21 mouse cellular contexts compared by ENCODE assay signal in genomic region chr13:29502481-29503146, GRCm38 (mm10).
A peak's percentile ranks its signal among the peaks of the same experiment; 100 is the strongest.
DNase-seq lines count a peak whose midpoint lies in the region; ATAC-seq and TF ChIP-seq lines count a peak whose summit lies in the region.
"Had no signal": no experiment of that assay in that cellular context is flagged by ENCODE, and none has a peak within 500 bp of the region (broad histone marks: within the 10 kb centered on the region; RNA-seq: fewer than 3 reads in every experiment).

No protein-coding gene starts in this region.

- no peak overlapping the region for H3K4me2 ChIP-seq in intestine, postnatal 0 days (replicated peaks; ENCODE audit: low read depth)
- H3K4me2 ChIP-seq in forebrain, embryonic 11.5 days (ENCODE audit: low read depth, low read length, severe bottlenecking): no peak overlapping the region
- H3K4me2 ChIP-seq: embryonic facial prominence, embryonic 12.5 days; heart, embryonic 11.5 days; hindbrain, embryonic 14.5 days; liver, embryonic 11.5 days; lung, embryonic 15.5 days had no signal

- no peaks in the 10 kb centered on the region for H3K27me3 ChIP-seq in C2C12 (ENCODE audit: control insufficient read depth, insufficient read depth, insufficient read length)
- no peaks in the 10 kb centered on the region for H3K27me3 ChIP-seq in intestine, postnatal 0 days (replicated peaks; ENCODE audit: control insufficient read depth, insufficient read depth, low read length)
- no peaks in the 10 kb centered on the region for H3K27me3 ChIP-seq in forebrain, embryonic 11.5 days (ENCODE audit: control insufficient read depth, insufficient read depth, low read length)
- H3K27me3 ChIP-seq: embryonic facial prominence, embryonic 12.5 days; lung, embryonic 15.5 days had no signal

- no peak overlapping the region for H3ac ChIP-seq in C2C12 (ENCODE audit: control insufficient read depth, insufficient read length, low read depth)

- H3K9ac ChIP-seq in intestine, postnatal 0 days (ENCODE audit: low read depth, low read length): no peak overlapping the region
- no peak overlapping the region for H3K9ac ChIP-seq in forebrain, embryonic 11.5 days (ENCODE audit: low read length)
- H3K9ac ChIP-seq: embryonic facial prominence, embryonic 12.5 days; forebrain, postnatal 0 days; hindbrain, embryonic 14.5 days; lung, embryonic 15.5 days had no signal

- H3K27ac ChIP-seq in intestine, postnatal 0 days (ENCODE audit: low read depth, low read length): no peak overlapping the region; the same call in 1 of the 2 replicates
- H3K27ac ChIP-seq in forebrain, embryonic 11.5 days (ENCODE audit: low read depth, low read length): no peak overlapping the region
- H3K27ac ChIP-seq: embryonic facial prominence, embryonic 12.5 days; hindbrain, embryonic 14.5 days; lung, embryonic 15.5 days had no signal

- no peaks in the 10 kb centered on the region for H3K36me3 ChIP-seq in C2C12 (ENCODE audit: control insufficient read depth, insufficient read depth)
- no peaks in the 10 kb centered on the region for H3K36me3 ChIP-seq in intestine, postnatal 0 days (ENCODE audit: control insufficient read depth, insufficient read depth)
- H3K36me3 ChIP-seq in forebrain, embryonic 11.5 days (ENCODE audit: control insufficient read depth, insufficient read depth, low read length): no peaks in the 10 kb centered on the region
- H3K36me3 ChIP-seq: embryonic facial prominence, embryonic 12.5 days; lung, embryonic 15.5 days had no signal

- no peak for TF ChIP-seq POLR2A in lung, adult 2 months (IDR thresholded peaks at IDR 0.05; ENCODE audit: borderline replicate concordance, extremely low read depth, low read depth, low read length)

- H3K79me3 ChIP-seq in C2C12 (ENCODE audit: low read depth): no peaks in the 10 kb centered on the region

- WGBS in intestine, postnatal 0 days: 33% methylated on average over 5 of the region's 5 CpGs
- WGBS in lung, adult 2 months: 56% methylated on average over 5 of the region's 5 CpGs
- 87% methylated on average over 5 of the region's 5 CpGs for WGBS in forebrain, embryonic 11.5 days

- DNase-seq in heart, adult 9 months (ENCODE audit: low spot score in 2 of 2): peak; percentile 4 to 7
- no peak for DNase-seq in heart, adult 8-10 months (ENCODE audit: low spot score)
- DNase-seq in brain, adult 2 months (ENCODE audit: low read depth, low spot score): peak; percentile 24
- DNase-seq in lung, adult 2 months: no peak
- DNase-seq in urinary bladder, postnatal 25 days (ENCODE audit: low spot score): no peak
- no peak for DNase-seq in forebrain, embryonic 11.5 days (ENCODE audit: low spot score)
- DNase-seq: forebrain, postnatal 0 days; gastrocnemius, postnatal 14 days; kidney, adult 11 months; kidney, postnatal 25 days; layer of hippocampus, adult 9-11 months; lung, postnatal 4 days; right cerebral cortex, postnatal 25 days had no signal

- no peak for TF ChIP-seq CTCF in C2C12 (IDR thresholded peaks at IDR 0.05; ENCODE audit: control insufficient read depth, insufficient read depth, insufficient read length)
- TF ChIP-seq CTCF in intestine, postnatal 0 days (IDR thresholded peaks at IDR 0.05; ENCODE audit: low read depth): no peak
- no peak for TF ChIP-seq CTCF in lung, adult 2 months (IDR thresholded peaks at IDR 0.05; ENCODE audit: insufficient read depth, low read length)

- H3K9me3 ChIP-seq in intestine, postnatal 0 days (ENCODE audit: control insufficient read depth): no peaks in the 10 kb centered on the region
- H3K9me3 ChIP-seq in forebrain, embryonic 11.5 days (ENCODE audit: control insufficient read depth, low read length): no peaks in the 10 kb centered on the region
- H3K9me3 ChIP-seq: embryonic facial prominence, embryonic 12.5 days; lung, embryonic 15.5 days had no signal

- 0 out of 2 replicates have a peak, but pooled peaks cover 2% of the 10 kb centered on the region for H3K4me1 ChIP-seq in intestine, postnatal 0 days (replicated peaks; ENCODE audit: control insufficient read depth, insufficient read depth, low read length)
- H3K4me1 ChIP-seq in lung, adult 2 months (ENCODE audit: control insufficient read depth, insufficient read depth, low read length): peaks cover 14% of the 10 kb centered on the region
- H3K4me1 ChIP-seq in forebrain, embryonic 11.5 days (replicated peaks; ENCODE audit: control insufficient read depth, insufficient read depth, low read length): 0 out of 2 replicates have a peak, but pooled peaks cover 2% of the 10 kb centered on the region

- peak; percentile 87 for ATAC-seq in intestine, postnatal 0 days
- ATAC-seq in forebrain, embryonic 11.5 days (replicated peaks; ENCODE audit: low FRiP score): no peak
- ATAC-seq: activated CD4-positive, CD25-positive, alpha-beta regulatory T cell, adult 4 months; forebrain, postnatal 0 days had no signal

- no peak overlapping the region for H3K4me3 ChIP-seq in C2C12 (ENCODE audit: insufficient read depth, poor library complexity, severe bottlenecking)
- H3K4me3 ChIP-seq in intestine, postnatal 0 days (ENCODE audit: low read depth, low read length): no peak overlapping the region
- no peak overlapping the region for H3K4me3 ChIP-seq in lung, adult 2 months (replicated peaks; ENCODE audit: extremely low read depth, low read depth, low read length)
- no peak overlapping the region for H3K4me3 ChIP-seq in forebrain, embryonic 11.5 days (ENCODE audit: low read depth, low read length)
- H3K4me3 ChIP-seq: embryonic facial prominence, embryonic 12.5 days; lung, embryonic 15.5 days had no signal

- no peaks in the 10 kb centered on the region for H3K79me2 ChIP-seq in C2C12 (ENCODE audit: control insufficient read depth, insufficient read depth)

TF ChIP-seq in C2C12, 6 proteins besides CTCF, POLR2A, EP300 and RAD21:
- TF ChIP-seq MYOD1 (IDR thresholded peaks at IDR 0.05; ENCODE audit: control insufficient read depth, insufficient read length, low read depth): peak; percentile 69
- TF ChIP-seq CEBPB (IDR thresholded peaks at IDR 0.05; ENCODE audit: low read depth): no peak
- TF ChIP-seq FOSL1 (IDR thresholded peaks at IDR 0.05; ENCODE audit: insufficient read depth, low read length, poor library complexity, severe bottlenecking): peak; percentile 78

Comparison
In these comparisons a context has a peak if more than half of its experiments do, and no peak if none do; other contexts are left out.
1. DNase-seq: peak in heart, adult 9 months (2 of 2) and brain, adult 2 months (single experiment); none in heart, adult 8-10 months (single experiment), lung, adult 2 months (single experiment), urinary bladder, postnatal 25 days (single experiment) and forebrain, embryonic 11.5 days (single experiment).